8 mouse cellular contexts compared by ENCODE assay signal in the genomic region with DNA sequence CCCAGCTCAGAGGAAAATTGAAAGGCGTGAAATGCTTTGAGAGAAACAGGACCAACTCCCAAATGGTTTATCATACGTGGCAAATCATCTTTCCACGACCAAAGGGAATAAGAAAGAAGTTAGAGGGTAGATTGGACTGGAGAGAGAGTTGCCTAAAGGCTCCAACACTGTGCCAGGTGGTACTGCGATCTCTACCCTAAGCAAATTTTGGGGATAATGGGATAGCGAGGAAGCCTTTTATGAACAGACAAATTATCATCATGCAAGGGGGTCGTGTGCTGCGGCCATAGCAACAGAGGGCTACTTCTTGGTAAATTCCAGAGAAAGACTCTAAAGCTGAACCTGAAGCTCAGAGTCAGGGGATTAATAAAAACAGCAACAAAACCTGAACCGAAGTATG. TPM values are rescaled to one million over a fixed set of nuclear protein-coding genes. Genes with fewer than 3 reads are reported as not detected.
A peak's percentile ranks its signal among the peaks of the same experiment; 100 is the strongest.
DNase-seq lines count a peak whose midpoint lies in the region; ATAC-seq lines count a peak whose summit lies in the region.

No protein-coding gene starts in this region.

- 41% methylated on average over 8 of the region's 8 CpGs for WGBS in lung, embryonic 16.5 days
- WGBS in forebrain, embryonic 15.5 days: 21% methylated on average over 8 of the region's 8 CpGs
- 42% methylated on average over 8 of the region's 8 CpGs for WGBS in limb, embryonic 13.5 days
- 22% methylated on average over 8 of the region's 8 CpGs for WGBS in neural tube, embryonic 15.5 days

- peak overlapping the region; percentile 21; the same call in 1 of the 2 replicates for H3K27ac ChIP-seq in lung, embryonic 16.5 days (ENCODE audit: low read length)
- no peak overlapping the region for H3K27ac ChIP-seq in forebrain, embryonic 15.5 days (replicated peaks)
- no peak overlapping the region for H3K27ac ChIP-seq in limb, embryonic 13.5 days
- H3K27ac ChIP-seq in neural tube, embryonic 15.5 days (replicated peaks): peak overlapping the region; percentile 60

- no peak for ATAC-seq in lung, embryonic 16.5 days (ENCODE audit: low read depth)
- ATAC-seq in forebrain, embryonic 15.5 days (replicated peaks): no peak
- ATAC-seq in limb, embryonic 13.5 days (ENCODE audit: low FRiP score, low read depth): no peak
- no peak for ATAC-seq in neural tube, embryonic 15.5 days (ENCODE audit: low FRiP score)
- no peak for ATAC-seq in activated CD4-positive, CD25-positive, alpha-beta regulatory T cell, adult 4 months

- H3K4me3 ChIP-seq in lung, embryonic 16.5 days (ENCODE audit: low read length): peak overlapping the region; percentile 65
- peak overlapping the region; percentile 61 for H3K4me3 ChIP-seq in forebrain, embryonic 15.5 days
- H3K4me3 ChIP-seq in limb, embryonic 13.5 days: peak overlapping the region; percentile 63
- H3K4me3 ChIP-seq in neural tube, embryonic 15.5 days (replicated peaks): peak overlapping the region; percentile 68

- peak overlapping the region; percentile 92 for H3K4me2 ChIP-seq in lung, embryonic 16.5 days (ENCODE audit: low read depth, low read length)
- peak overlapping the region; percentile 94 for H3K4me2 ChIP-seq in forebrain, embryonic 15.5 days (replicated peaks)
- peak overlapping the region; percentile 100 for H3K4me2 ChIP-seq in limb, embryonic 13.5 days (replicated peaks)
- peak overlapping the region; percentile 99 for H3K4me2 ChIP-seq in neural tube, embryonic 15.5 days

- H3K9ac ChIP-seq in lung, embryonic 16.5 days (ENCODE audit: low read length): peak overlapping the region; percentile 76
- H3K9ac ChIP-seq in forebrain, embryonic 15.5 days (replicated peaks): no peak overlapping the region
- peak overlapping the region; percentile 68; the same call in 1 of the 2 replicates for H3K9ac ChIP-seq in limb, embryonic 13.5 days
- peak overlapping the region; percentile 65; the same call in 1 of the 2 replicates for H3K9ac ChIP-seq in neural tube, embryonic 15.5 days (replicated peaks)

- no peaks in the 10 kb centered on the region for H3K36me3 ChIP-seq in lung, embryonic 16.5 days (ENCODE audit: control insufficient read depth, insufficient read depth, low read length)
- no peaks in the 10 kb centered on the region for H3K36me3 ChIP-seq in forebrain, embryonic 15.5 days
- no peaks in the 10 kb centered on the region for H3K36me3 ChIP-seq in limb, embryonic 13.5 days
- no peaks in the 10 kb centered on the region for H3K36me3 ChIP-seq in neural tube, embryonic 15.5 days

- H3K9me3 ChIP-seq in lung, embryonic 16.5 days (ENCODE audit: control insufficient read depth, low read length): no peaks in the 10 kb centered on the region
- no peaks in the 10 kb centered on the region for H3K9me3 ChIP-seq in forebrain, embryonic 15.5 days
- no peaks in the 10 kb centered on the region for H3K9me3 ChIP-seq in limb, embryonic 13.5 days
- H3K9me3 ChIP-seq in neural tube, embryonic 15.5 days (replicated peaks): no peaks in the 10 kb centered on the region

- no peaks in the 10 kb centered on the region for H3K27me3 ChIP-seq in lung, embryonic 16.5 days (ENCODE audit: control insufficient read depth, insufficient read depth, low read depth, low read length)
- H3K27me3 ChIP-seq in forebrain, embryonic 15.5 days: peaks cover 12% of the 10 kb centered on the region; the same call in 1 of the 2 replicates
- H3K27me3 ChIP-seq in limb, embryonic 13.5 days: peaks cover 28% of the 10 kb centered on the region
- no peaks in the 10 kb centered on the region for H3K27me3 ChIP-seq in neural tube, embryonic 15.5 days (replicated peaks)

- DNase-seq in lung, postnatal 25 days (ENCODE audit: low spot score): no peak
- no peak for DNase-seq in right cerebral cortex, postnatal 36 days (ENCODE audit: low spot score in 2 of 2)
- no peak for DNase-seq in MN1 (ENCODE audit: low spot score)

- H3K4me1 ChIP-seq in lung, embryonic 16.5 days (replicated peaks; ENCODE audit: control insufficient read depth, insufficient read depth, low read length): peaks cover 10% of the 10 kb centered on the region; the same call in 1 of the 2 replicates
- H3K4me1 ChIP-seq in forebrain, embryonic 15.5 days: peaks cover 23% of the 10 kb centered on the region
- peaks cover 11% of the 10 kb centered on the region; the same call in 1 of the 2 replicates for H3K4me1 ChIP-seq in limb, embryonic 13.5 days
- peaks cover 14% of the 10 kb centered on the region for H3K4me1 ChIP-seq in neural tube, embryonic 15.5 days

RNA-seq across cellular contexts. Expression of a gene that starts 21.0 kb away (rescaled TPM):
- polyA plus RNA-seq in lung, embryonic 16.5 days (2015; fragmentation: Nextera tagmentation; extraction: Ambion mirVana): 13.6 and 18.1 TPM in 2 replicates
- 1.8 and 2.2 TPM in 2 replicates for polyA plus RNA-seq in forebrain, embryonic 15.5 days (2015; fragmentation: Nextera tagmentation; extraction: Ambion mirVana)
- 0.45 and 0.68 TPM in 2 replicates for polyA plus RNA-seq in limb, embryonic 13.5 days (2015; fragmentation: Nextera tagmentation; extraction: Ambion mirVana)
- polyA plus RNA-seq in neural tube, embryonic 15.5 days (2015; fragmentation: Nextera tagmentation; extraction: Ambion mirVana): 10.9 and 12.2 TPM in 2 replicates
- 10 to 100 TPM; 17.5 to 20.6 TPM for polyA plus RNA-seq in activated CD4-positive, CD25-positive, alpha-beta regulatory T cell, adult 4 months (2017; shearing (Covaris generic))

Comparison
In these comparisons a context has a peak if more than half of its experiments do, and no peak if none do; other contexts are left out.
1. H3K27ac ChIP-seq: peak in lung, embryonic 16.5 days (single experiment) and neural tube, embryonic 15.5 days (single experiment); none in forebrain, embryonic 15.5 days (single experiment) and limb, embryonic 13.5 days (single experiment).
2. Peak in every context shown above with its lines, with median percentiles within 50 percentile points of each other: H3K4me2 ChIP-seq and H3K4me3 ChIP-seq.